Mouse (Mus musculus): ENCODE results near the gene Chat. TPM values are rescaled to one million over a fixed set of nuclear protein-coding genes. Genes with fewer than 3 reads are reported as not detected.

Gene Chat
- polyA plus RNA-seq, 1 experiment, result not detected

- H3ac ChIP-seq (ENCODE audit: control insufficient read depth, insufficient read length), result no peak overlapping the region
- no peak overlapping the region for H3K4me2 ChIP-seq (ENCODE audit: low read depth)
- TF ChIP-seq POLR2AphosphoS2 (IDR thresholded peaks at IDR 0.05; ENCODE audit: insufficient read length, low read depth) (no peak), REST (IDR thresholded peaks at IDR 0.05; ENCODE audit: insufficient read depth, insufficient read length) (no peak), MAX (IDR thresholded peaks at IDR 0.05; ENCODE audit: low read depth) (no peak)
- peaks cover 7% of the 10 kb centered on the region for H3K27me3 ChIP-seq (ENCODE audit: control insufficient read depth, insufficient read depth, insufficient read length)
- no peak overlapping the region for H3K4me3 ChIP-seq
- no peaks in the 10 kb centered on the region for H3K36me3 ChIP-seq (ENCODE audit: control insufficient read depth, insufficient read depth)
- H3K79me2 ChIP-seq (ENCODE audit: control insufficient read depth, insufficient read depth), result no peaks in the 10 kb centered on the region
Measured at GRCm38 (mm10) chr14:32443446-32443845, 22.3 kb downstream of the Chat start.

- no peaks in the 10 kb centered on the region for H3K36me3 ChIP-seq (ENCODE audit: control insufficient read depth, insufficient read depth)
- H3K4me3 ChIP-seq, result no peak overlapping the region
- H3K79me2 ChIP-seq (ENCODE audit: control insufficient read depth, insufficient read depth), result no peaks in the 10 kb centered on the region
- TF ChIP-seq TCF12 (IDR thresholded peaks at IDR 0.05; ENCODE audit: insufficient read depth, poor library complexity, severe bottlenecking), result no peak
- TF ChIP-seq CEBPB (IDR thresholded peaks at IDR 0.05; ENCODE audit: insufficient read depth, poor library complexity, severe bottlenecking), result no peak
- no peak for TF ChIP-seq MAX (IDR thresholded peaks at IDR 0.05; ENCODE audit: low read depth)
- no peak for TF ChIP-seq E2F4 (IDR thresholded peaks at IDR 0.05; ENCODE audit: insufficient read depth)
- TF ChIP-seq MYOD1 (IDR thresholded peaks at IDR 0.05; ENCODE audit: control insufficient read depth in 1 of 3, insufficient read length in 2 of 3, low read depth in 2 of 3), result no peak
- TF ChIP-seq TCF3 (IDR thresholded peaks at IDR 0.05; ENCODE audit: insufficient read length, low read depth), result no peak
- TF ChIP-seq MYOG (IDR thresholded peaks at IDR 0.05; ENCODE audit: control insufficient read depth in 1 of 3, insufficient read depth in 1 of 3, insufficient read length in 2 of 3, low read depth in 2 of 3), result no peak
- TF ChIP-seq POLR2AphosphoS2 (IDR thresholded peaks at IDR 0.05; ENCODE audit: insufficient read length, low read depth), result no peak
- TF ChIP-seq USF1 (IDR thresholded peaks at IDR 0.05; ENCODE audit: low read depth), result no peak
- no peak for TF ChIP-seq POLR2A (IDR thresholded peaks at IDR 0.05; ENCODE audit: insufficient read length, low read depth)
- no peak for TF ChIP-seq SRF (IDR thresholded peaks at IDR 0.05; ENCODE audit: control insufficient read depth, insufficient read length, low read depth)
- TF ChIP-seq REST (IDR thresholded peaks at IDR 0.05; ENCODE audit: insufficient read depth, insufficient read length), result no peak
- no peak overlapping the region for H3ac ChIP-seq (ENCODE audit: control insufficient read depth, insufficient read length)
- H3K4me2 ChIP-seq (ENCODE audit: low read depth), result no peak overlapping the region
- H3K27me3 ChIP-seq (ENCODE audit: control insufficient read depth, insufficient read depth, insufficient read length), result peaks cover 10% of the 10 kb centered on the region
Measured at GRCm38 (mm10) chr14:32439744-32440143, 26.0 kb downstream of the Chat start.

- Histone ChIP-seq H3ac (ENCODE audit: control insufficient read depth, insufficient read length) (no peak overlapping the region), H3K4me2 (ENCODE audit: low read depth) (no peak overlapping the region), H3K4me3 (no peak overlapping the region), H3K27me3 (ENCODE audit: control insufficient read depth, insufficient read depth, insufficient read length) (peaks cover 10% of the 10 kb centered on the region), H3K36me3 (ENCODE audit: control insufficient read depth, insufficient read depth) (no peaks in the 10 kb centered on the region), H3K79me2 (ENCODE audit: control insufficient read depth, insufficient read depth) (no peaks in the 10 kb centered on the region)
- TF ChIP-seq POLR2A (IDR thresholded peaks at IDR 0.05; ENCODE audit: insufficient read length, low read depth) (no peak), POLR2AphosphoS2 (IDR thresholded peaks at IDR 0.05; ENCODE audit: insufficient read length, low read depth) (no peak), MYOD1 (IDR thresholded peaks at IDR 0.05; ENCODE audit: control insufficient read depth in 1 of 3, insufficient read length in 2 of 3, low read depth in 2 of 3) (no peak), E2F4 (IDR thresholded peaks at IDR 0.05; ENCODE audit: insufficient read depth) (no peak), MAX (IDR thresholded peaks at IDR 0.05; ENCODE audit: low read depth) (no peak), TCF12 (IDR thresholded peaks at IDR 0.05; ENCODE audit: insufficient read depth, poor library complexity, severe bottlenecking) (no peak), CEBPB (IDR thresholded peaks at IDR 0.05; ENCODE audit: insufficient read depth, poor library complexity, severe bottlenecking) (no peak), REST (IDR thresholded peaks at IDR 0.05; ENCODE audit: insufficient read depth, insufficient read length) (no peak), TCF3 (IDR thresholded peaks at IDR 0.05; ENCODE audit: insufficient read length, low read depth) (no peak), USF1 (IDR thresholded peaks at IDR 0.05; ENCODE audit: low read depth) (no peak), MYOG (IDR thresholded peaks at IDR 0.05; ENCODE audit: control insufficient read depth in 1 of 3, insufficient read depth in 1 of 3, insufficient read length in 2 of 3, low read depth in 2 of 3) (no peak), SRF (IDR thresholded peaks at IDR 0.05; ENCODE audit: control insufficient read depth, insufficient read length, low read depth) (no peak)
Measured at GRCm38 (mm10) chr14:32439316-32439715, 26.5 kb downstream of the Chat start.

- Histone ChIP-seq H3K4me2 (ENCODE audit: low read depth) (no peak overlapping the region), H3K27me3 (ENCODE audit: control insufficient read depth, insufficient read depth, insufficient read length) (peaks cover 10% of the 10 kb centered on the region), H3K4me3 (no peak overlapping the region), H3K79me2 (ENCODE audit: control insufficient read depth, insufficient read depth) (no peaks in the 10 kb centered on the region), H3ac (ENCODE audit: control insufficient read depth, insufficient read length) (no peak overlapping the region), H3K36me3 (ENCODE audit: control insufficient read depth, insufficient read depth) (no peaks in the 10 kb centered on the region)
- TF ChIP-seq USF1 (IDR thresholded peaks at IDR 0.05; ENCODE audit: low read depth), result no peak
- TF ChIP-seq MYOG (IDR thresholded peaks at IDR 0.05; ENCODE audit: control insufficient read depth in 1 of 3, insufficient read depth in 1 of 3, insufficient read length in 2 of 3, low read depth in 2 of 3), result no peak
- no peak for TF ChIP-seq CEBPB (IDR thresholded peaks at IDR 0.05; ENCODE audit: insufficient read depth, poor library complexity, severe bottlenecking)
- no peak for TF ChIP-seq SRF (IDR thresholded peaks at IDR 0.05; ENCODE audit: control insufficient read depth, insufficient read length, low read depth)
- TF ChIP-seq TCF12 (IDR thresholded peaks at IDR 0.05; ENCODE audit: insufficient read depth, poor library complexity, severe bottlenecking), result no peak
- TF ChIP-seq MYOD1 (IDR thresholded peaks at IDR 0.05; ENCODE audit: control insufficient read depth in 1 of 3, insufficient read length in 2 of 3, low read depth in 2 of 3), result no peak
- TF ChIP-seq TCF3 (IDR thresholded peaks at IDR 0.05; ENCODE audit: insufficient read length, low read depth), result no peak
- TF ChIP-seq E2F4 (IDR thresholded peaks at IDR 0.05; ENCODE audit: insufficient read depth), result no peak
- TF ChIP-seq POLR2AphosphoS2 (IDR thresholded peaks at IDR 0.05; ENCODE audit: insufficient read length, low read depth), result no peak
- no peak for TF ChIP-seq REST (IDR thresholded peaks at IDR 0.05; ENCODE audit: insufficient read depth, insufficient read length)
- no peak for TF ChIP-seq POLR2A (IDR thresholded peaks at IDR 0.05; ENCODE audit: insufficient read length, low read depth)
- no peak for TF ChIP-seq MAX (IDR thresholded peaks at IDR 0.05; ENCODE audit: low read depth)
Measured at GRCm38 (mm10) chr14:32437352-32437793, 28.4 kb downstream of the Chat start.

Measured in myocyte (in vitro differentiated cells).